Mouse (Mus musculus): ENCODE results near the gene Tspan3. TPM values are rescaled to one million over a fixed set of nuclear protein-coding genes. Genes with fewer than 3 reads are reported as not detected.

The Tspan3 gene
- 10 to 100 TPM; 60.7 to 85.3 TPM for polyA plus RNA-seq (2017; shearing (Covaris generic))

GRCm38 (mm10) chr9:56165377-56165776 lies at the start of gene Tspan3:
TSS of gene Tspan3 (minus strand) at chr9:56165477.

GRCm38 (mm10) chr9:56089778-56090520 lies 75.3 kb downstream of the Tspan3 start, which contains the start of gene Pstpip1:
TSS of gene Pstpip1 (plus strand) at chr9:56089962.

Other genes starting within 250 kb of the Tspan3 start
- gene Scaper, start 227.4 kb downstream of the Tspan3 start, polyA plus RNA-seq (2017; shearing (Covaris generic)) = 10 to 100 TPM; 20.3 to 23.8 TPM
- not detected for gene 4930563M21Rik, start 154.9 kb downstream of the Tspan3 start, polyA plus RNA-seq (2017; shearing (Covaris generic))
- 10 to 100 TPM; 55.2 to 55.6 TPM for gene Rcn2, start 123.6 kb downstream of the Tspan3 start, polyA plus RNA-seq (2017; shearing (Covaris generic))
- 100 to 1,000 TPM; 109 to 142 TPM for gene Pstpip1, start 75.5 kb downstream of the Tspan3 start, polyA plus RNA-seq (2017; shearing (Covaris generic))

Measured in activated CD4-positive, CD25-positive, alpha-beta regulatory T cell (primary cell).